Mouse (Mus musculus) forebrain, embryonic 16.5 days (tissue): ENCODE results near the gene Map3k14. TPM values are rescaled to one million over a fixed set of nuclear protein-coding genes. Genes with fewer than 3 reads are reported as not detected.
A peak's percentile ranks its signal among the peaks of the same experiment; 100 is the strongest.

ENCODE experiments used
- ATAC-seq: fragments of 200-750 bp; cut with Nextera tagmentation; 2 replicates; pipeline ENCODE4 v1.8.0; 2017; ENCODE audit warnings: mild to moderate bottlenecking, moderate library complexity
- H3K27ac ChIP-seq: fragments of 300-500 bp; sonication (generic); 2 replicates; pipeline ENCODE4 v1.5.1; 2014; ENCODE audit warnings: low read length, control low read depth
- H3K27me3 ChIP-seq: fragments of 300-500 bp; sonication (generic); replicated peaks from 2 replicates; pipeline ENCODE4 v1.6.1; 2014; ENCODE audit warnings: low read length; ENCODE audit not compliant: control insufficient read depth, insufficient read depth
- H3K36me3 ChIP-seq: fragments of 300-500 bp; sonication (generic); 2 replicates; pipeline ENCODE4 v1.6.1; 2014; ENCODE audit not compliant: control insufficient read depth, insufficient read depth
- H3K4me1 ChIP-seq: fragments of 300-500 bp; sonication (generic); replicated peaks from 2 replicates; pipeline ENCODE4 v1.6.1; 2014; ENCODE audit warnings: low read length; ENCODE audit not compliant: control insufficient read depth, insufficient read depth
- H3K4me2 ChIP-seq: fragments of 300-500 bp; sonication (generic); 2 replicates; pipeline ENCODE4 v1.6.1; 2014; ENCODE audit warnings: mild to moderate bottlenecking, low read length, control low read depth
- H3K4me3 ChIP-seq: fragments of 300-500 bp; sonication (generic); replicated peaks from 2 replicates; pipeline ENCODE4 v1.5.1; 2014; ENCODE audit warnings: mild to moderate bottlenecking, low read length, control low read depth
- H3K9ac ChIP-seq: fragments of 300-500 bp; sonication (generic); replicated peaks from 2 replicates; pipeline ENCODE4 v1.6.1; 2014; ENCODE audit warnings: low read depth, low read length, control low read depth
- H3K9me3 ChIP-seq: fragments of 300-500 bp; sonication (generic); 2 replicates; pipeline ENCODE4 v1.6.1; 2016; ENCODE audit warnings: low read length; ENCODE audit not compliant: control insufficient read depth
- WGBS: fragments of 180-500 bp; shearing (Covaris S2); extraction: QIAGEN DNeasy Blood & Tissue Kit; methylation state at CpG from one replicate; pipeline ENCODE4 v1.1.7; 2014; 5-methylcytosine and 5-hydroxymethylcytosine counted together
- polyA plus RNA-seq: library from polyadenylated mRNA; unstranded; fragments of >200 nt; fragmentation: Nextera tagmentation; extraction: Ambion mirVana; gene quantifications from 2 replicates; pipeline ENCODE4 v1.2.1, GENCODE M21; 2015

Map3k14 gene
- polyA plus RNA-seq, 1 experiment from 2014 or later: 4.8 TPM

- no peak for ATAC-seq
- WGBS: 82% methylated on average over 5 of the region's 5 CpGs
- Histone ChIP-seq H3K9me3 (no peaks in the 10 kb centered on the region), H3K9ac (no peak overlapping the region), H3K4me1 (peaks cover 32% of the 10 kb centered on the region), H3K27me3 (peaks cover 57% of the 10 kb centered on the region), H3K4me2 (no peak overlapping the region), H3K4me3 (no peak overlapping the region), H3K27ac (no peak overlapping the region), H3K36me3 (no peaks in the 10 kb centered on the region)
Measured at GRCm38 (mm10) chr11:103195656-103196055, 71.6 kb downstream of the Map3k14 start.

DNA sequence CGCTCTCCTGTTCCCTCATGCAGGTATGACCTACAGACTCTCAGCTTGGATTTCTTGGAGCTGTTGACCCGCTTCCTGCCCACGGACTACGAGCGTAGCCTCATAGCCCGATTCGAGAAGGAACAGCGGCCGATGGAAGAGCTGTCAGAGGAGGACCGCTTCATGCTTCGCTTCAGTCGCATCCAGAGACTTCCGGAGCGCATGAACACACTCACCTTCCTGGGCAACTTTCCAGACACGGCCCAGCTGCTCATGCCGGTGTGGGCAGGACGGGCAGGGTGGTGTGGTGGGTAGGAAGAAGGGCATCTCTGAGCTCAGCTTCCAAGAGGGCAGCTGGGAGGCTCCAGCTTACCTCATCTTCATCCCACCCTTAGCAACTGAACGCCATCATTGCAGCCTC, 72.0 kb downstream of the Map3k14 start:
- Histone ChIP-seq H3K36me3 (no peaks in the 10 kb centered on the region), H3K4me1 (peaks cover 32% of the 10 kb centered on the region), H3K4me3 (no peak overlapping the region), H3K27ac (no peak overlapping the region), H3K9me3 (no peaks in the 10 kb centered on the region), H3K9ac (no peak overlapping the region), H3K4me2 (no peak overlapping the region), H3K27me3 (peaks cover 58% of the 10 kb centered on the region)
- WGBS: 86% methylated on average over 18 of the region's 18 CpGs
- no peak for ATAC-seq

DNA sequence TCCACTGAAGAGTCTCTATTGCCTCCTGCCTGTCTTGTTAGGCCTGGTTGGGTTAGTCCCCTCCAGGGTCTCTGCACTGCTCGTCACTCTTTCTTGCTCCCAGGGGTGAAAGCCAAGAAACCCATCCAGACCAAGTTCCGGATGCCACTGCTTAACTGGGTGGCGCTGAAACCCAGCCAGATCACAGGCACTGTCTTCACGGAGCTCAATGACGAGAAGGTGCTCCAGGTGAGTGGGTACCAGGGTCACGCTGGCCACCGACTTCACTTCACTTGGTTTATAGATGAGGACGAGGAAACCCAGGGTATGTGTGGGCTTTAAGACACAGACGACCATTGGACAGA, 73.5 kb downstream of the Map3k14 start:
- peaks cover 58% of the 10 kb centered on the region for H3K27me3 ChIP-seq
- no peak overlapping the region for H3K27ac ChIP-seq
- H3K4me2 ChIP-seq: no peak overlapping the region
- H3K9me3 ChIP-seq: no peaks in the 10 kb centered on the region
- H3K4me1 ChIP-seq: peaks cover 20% of the 10 kb centered on the region
- H3K9ac ChIP-seq: no peak overlapping the region
- no peak overlapping the region for H3K4me3 ChIP-seq
- ATAC-seq: no peak
- WGBS: 28% methylated on average over 9 of the region's 9 CpGs
- no peaks in the 10 kb centered on the region for H3K36me3 ChIP-seq

DNA sequence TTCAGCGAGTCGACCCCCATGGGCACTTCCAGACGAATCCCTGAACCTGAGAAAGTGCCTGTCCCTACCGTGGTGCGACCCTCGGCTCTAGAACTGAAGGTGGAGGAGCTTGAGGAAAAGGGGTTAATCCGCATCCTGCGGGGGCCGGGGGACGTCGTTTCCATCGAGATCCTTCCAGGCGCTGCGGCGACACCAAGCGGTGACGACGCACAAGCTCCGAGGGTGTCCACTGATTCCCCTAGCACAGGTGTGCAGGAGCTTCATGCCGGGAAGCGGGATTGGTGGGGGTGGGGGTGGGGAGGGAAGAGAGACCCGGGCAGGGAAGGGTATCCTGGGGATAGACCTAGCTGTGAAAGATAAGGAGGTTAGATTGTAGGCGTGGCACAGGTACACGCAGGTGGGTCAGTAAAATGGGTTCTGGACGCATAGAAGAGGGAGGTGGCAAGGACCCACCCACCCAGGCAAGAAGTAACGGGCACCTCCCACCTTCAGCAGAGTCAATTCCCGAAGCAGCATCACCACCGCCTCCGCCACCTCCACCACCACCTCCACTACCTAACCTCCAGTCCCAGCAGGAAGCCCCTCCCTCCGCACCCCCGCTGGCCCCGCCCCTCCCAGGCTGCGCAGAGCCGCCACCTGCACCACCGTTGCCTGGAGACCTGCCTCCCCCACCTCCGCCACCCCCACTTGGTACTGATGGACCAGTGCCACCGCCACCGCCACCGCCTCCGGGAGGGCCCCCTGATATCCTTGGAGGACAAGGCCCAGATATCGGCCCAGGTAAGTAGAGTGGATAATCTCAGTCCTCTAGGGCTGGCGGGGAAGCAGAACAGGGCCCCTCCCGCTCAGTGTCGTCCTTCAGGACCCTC, 74.1 kb downstream of the Map3k14 start:
- H3K4me1 ChIP-seq: peaks cover 14% of the 10 kb centered on the region
- H3K27ac ChIP-seq: no peak overlapping the region
- H3K36me3 ChIP-seq: no peaks in the 10 kb centered on the region
- peak overlapping the region; percentile 8 for H3K9ac ChIP-seq
- peak overlapping the region; percentile 30 for H3K4me3 ChIP-seq
- H3K27me3 ChIP-seq: peaks cover 54% of the 10 kb centered on the region
- H3K4me2 ChIP-seq: peak overlapping the region; percentile 48
- H3K9me3 ChIP-seq: no peaks in the 10 kb centered on the region
- WGBS: 2% methylated on average over 44 of the region's 44 CpGs
- peak; percentile 41 for ATAC-seq

- H3K36me3 ChIP-seq: no peaks in the 10 kb centered on the region
- peak; percentile 34; the same call in 1 of the 2 replicates for ATAC-seq
- H3K9me3 ChIP-seq: no peaks in the 10 kb centered on the region
- peak overlapping the region; percentile 30 for H3K4me3 ChIP-seq
- H3K4me1 ChIP-seq: peaks cover 12% of the 10 kb centered on the region
- H3K4me2 ChIP-seq: peak overlapping the region; percentile 48
- H3K9ac ChIP-seq: peak overlapping the region; percentile 8
- H3K27ac ChIP-seq: no peak overlapping the region
- 17% methylated on average over 28 of the region's 28 CpGs for WGBS
- peaks cover 48% of the 10 kb centered on the region for H3K27me3 ChIP-seq
Measured at GRCm38 (mm10) chr11:103192230-103192955, 74.9 kb downstream of the Map3k14 start.

- Histone ChIP-seq H3K36me3 (no peaks in the 10 kb centered on the region), H3K4me3 (no peak overlapping the region), H3K9ac (no peak overlapping the region), H3K27me3 (no peaks in the 10 kb centered on the region), H3K4me2 (no peak overlapping the region), H3K27ac (no peak overlapping the region), H3K9me3 (no peaks in the 10 kb centered on the region), H3K4me1 (no peaks in the 10 kb centered on the region)
- no peak for ATAC-seq
- 31% methylated on average over 2 of the region's 2 CpGs for WGBS
Measured at GRCm38 (mm10) chr11:103184891-103185290, 82.4 kb downstream of the Map3k14 start.

- H3K4me2 ChIP-seq: no peak overlapping the region
- H3K4me3 ChIP-seq: no peak overlapping the region
- H3K4me1 ChIP-seq: no peaks in the 10 kb centered on the region
- 77% methylated on average over 3 of the region's 3 CpGs for WGBS
- H3K9me3 ChIP-seq: no peaks in the 10 kb centered on the region
- no peaks in the 10 kb centered on the region for H3K27me3 ChIP-seq
- H3K9ac ChIP-seq: no peak overlapping the region
- H3K36me3 ChIP-seq: no peaks in the 10 kb centered on the region
- ATAC-seq: no peak
- no peak overlapping the region for H3K27ac ChIP-seq
Measured at GRCm38 (mm10) chr11:103181911-103182310, 85.4 kb downstream of the Map3k14 start.

DNA sequence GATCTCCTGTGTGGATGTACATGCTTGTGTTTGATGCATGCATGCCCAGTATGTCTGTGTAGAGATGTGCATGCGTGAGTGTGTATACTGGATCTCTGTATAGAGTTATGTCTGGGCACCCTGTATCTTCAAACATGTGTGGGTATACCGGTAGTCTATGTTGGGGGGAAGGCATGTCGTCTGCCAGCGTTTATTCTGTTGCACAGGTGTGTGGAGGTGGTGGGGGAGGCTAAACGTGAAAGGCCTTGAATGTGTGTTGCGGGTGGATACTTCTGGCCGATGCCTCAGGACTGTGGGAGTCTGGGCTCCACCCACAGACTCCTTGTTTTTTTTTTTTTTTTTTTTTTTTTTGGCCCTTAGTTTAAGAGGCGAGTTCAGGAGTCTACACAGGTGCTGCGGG, 85.9 kb downstream of the Map3k14 start:
- H3K36me3 ChIP-seq: no peaks in the 10 kb centered on the region
- H3K9me3 ChIP-seq: no peaks in the 10 kb centered on the region
- no peaks in the 10 kb centered on the region for H3K27me3 ChIP-seq
- H3K4me2 ChIP-seq: no peak overlapping the region
- H3K27ac ChIP-seq: no peak overlapping the region
- H3K4me1 ChIP-seq: no peaks in the 10 kb centered on the region
- no peak overlapping the region for H3K9ac ChIP-seq
- no peak overlapping the region for H3K4me3 ChIP-seq
- 82% methylated on average over 9 of the region's 9 CpGs for WGBS
- ATAC-seq: no peak

DNA sequence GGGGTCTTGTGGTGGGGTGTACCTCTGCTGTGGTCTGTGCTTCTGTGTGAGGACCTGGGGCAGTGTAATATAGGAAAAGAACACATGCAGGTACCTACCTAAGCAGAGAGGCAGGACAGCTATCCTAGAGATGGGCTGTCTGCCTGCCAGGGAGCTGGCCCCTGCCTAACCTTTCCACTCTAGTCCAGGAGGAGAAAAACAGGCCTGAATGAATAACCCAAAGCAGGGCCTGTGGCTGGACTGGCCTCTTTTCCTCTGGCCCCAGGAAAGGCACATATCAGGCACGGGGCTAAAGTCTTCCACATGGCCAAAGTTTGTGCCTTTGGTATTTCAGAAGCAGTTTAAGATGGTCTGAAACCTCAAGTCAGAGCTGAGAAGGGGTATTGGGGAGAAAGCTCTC, 86.8 kb downstream of the Map3k14 start:
- no peaks in the 10 kb centered on the region for H3K36me3 ChIP-seq
- H3K27ac ChIP-seq: no peak overlapping the region
- H3K9me3 ChIP-seq: no peaks in the 10 kb centered on the region
- H3K4me3 ChIP-seq: no peak overlapping the region
- H3K4me2 ChIP-seq: no peak overlapping the region
- H3K27me3 ChIP-seq: no peaks in the 10 kb centered on the region
- WGBS: 72% methylated on average over 1 of the region's 1 CpGs
- ATAC-seq: no peak
- no peaks in the 10 kb centered on the region for H3K4me1 ChIP-seq
- no peak overlapping the region for H3K9ac ChIP-seq
